Mouse (Mus musculus): ENCODE data around the gene Rdx.

The Rdx gene

GRCm38 (mm10) chr9:52047129-52047820, at the start of gene Rdx:
Gene Rdx (plus strand): TSS chr9:52047173.
- peak; percentile 16 for DNase-seq

- no peak for DNase-seq
These were observed 43.5 kb upstream of the Rdx start for GRCm38 (mm10) chr9:52003501-52003900.

GRCm38 (mm10) chr9:52007341-52007740, 39.6 kb upstream of the Rdx start:
- DNase-seq, result no peak

- no peak for DNase-seq
These were observed 38.5 kb upstream of the Rdx start for GRCm38 (mm10) chr9:52008511-52008910.

- no peak for DNase-seq
These were observed 34.7 kb upstream of the Rdx start for GRCm38 (mm10) chr9:52012311-52012710.

GRCm38 (mm10) chr9:52012781-52013436, 34.1 kb upstream of the Rdx start:
- DNase-seq, result no peak

GRCm38 (mm10) chr9:52013900-52014455, 33.0 kb upstream of the Rdx start:
- DNase-seq, result no peak

- no peak for DNase-seq
These were observed 29.9 kb upstream of the Rdx start for GRCm38 (mm10) chr9:52017091-52017490.

- DNase-seq, result no peak
These were observed 29.1 kb upstream of the Rdx start for GRCm38 (mm10) chr9:52017824-52018223.

GRCm38 (mm10) chr9:52018505-52018904, 28.5 kb upstream of the Rdx start:
- no peak for DNase-seq

GRCm38 (mm10) chr9:52027257-52028020, 19.5 kb upstream of the Rdx start:
- peak; percentile 52 for DNase-seq

GRCm38 (mm10) chr9:52028521-52029405, 18.2 kb upstream of the Rdx start:
- peak; percentile 73 for DNase-seq

GRCm38 (mm10) chr9:52031501-52031900, 15.5 kb upstream of the Rdx start:
- no peak for DNase-seq

- no peak for DNase-seq
These were observed 9.5 kb upstream of the Rdx start for GRCm38 (mm10) chr9:52037493-52037892.

- no peak for DNase-seq
These were observed 5.3 kb upstream of the Rdx start for GRCm38 (mm10) chr9:52041657-52042056.

GRCm38 (mm10) chr9:52046686-52047085, 287 bp upstream of the Rdx start:
- DNase-seq, result no peak

- DNase-seq, result peak; percentile 86
These were observed 1.1 kb downstream of the Rdx start for GRCm38 (mm10) chr9:52047821-52048649.

GRCm38 (mm10) chr9:52048650-52049081, 1.7 kb downstream of the Rdx start:
- DNase-seq, result peak; percentile 58

- no peak for DNase-seq
These were observed 2.6 kb downstream of the Rdx start for GRCm38 (mm10) chr9:52049605-52050004.

GRCm38 (mm10) chr9:52050361-52050760, 3.4 kb downstream of the Rdx start:
- no peak for DNase-seq

- no peak for DNase-seq
These were observed 5.2 kb downstream of the Rdx start for GRCm38 (mm10) chr9:52052221-52052620.

Measured in lung, postnatal 14 days (tissue).